Mouse (Mus musculus): ENCODE measurements around the gene Erp29.

The Erp29 gene

DNA sequence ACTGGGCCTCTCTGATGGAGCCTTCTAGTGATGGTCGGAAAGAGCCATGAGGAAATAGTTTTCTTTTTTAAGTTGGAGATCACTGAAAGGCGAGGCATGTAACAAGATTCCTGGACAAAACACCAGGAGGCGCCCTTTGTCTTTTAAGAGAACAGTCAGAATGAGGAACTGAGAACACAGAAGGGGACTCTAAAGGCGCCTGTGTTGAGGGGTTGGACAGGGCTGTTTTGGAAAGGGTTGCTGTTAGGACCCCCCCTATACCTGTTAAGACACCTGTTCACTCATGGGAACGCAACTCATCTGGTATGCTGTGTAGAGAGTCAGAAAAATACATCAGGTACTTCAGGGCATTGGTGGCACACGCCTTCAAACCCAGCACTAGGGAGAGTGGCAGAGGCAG lies 2.3 kb downstream of the Erp29 start:
- peak; percentile 79 for DNase-seq (ENCODE audit: low spot score)

DNA sequence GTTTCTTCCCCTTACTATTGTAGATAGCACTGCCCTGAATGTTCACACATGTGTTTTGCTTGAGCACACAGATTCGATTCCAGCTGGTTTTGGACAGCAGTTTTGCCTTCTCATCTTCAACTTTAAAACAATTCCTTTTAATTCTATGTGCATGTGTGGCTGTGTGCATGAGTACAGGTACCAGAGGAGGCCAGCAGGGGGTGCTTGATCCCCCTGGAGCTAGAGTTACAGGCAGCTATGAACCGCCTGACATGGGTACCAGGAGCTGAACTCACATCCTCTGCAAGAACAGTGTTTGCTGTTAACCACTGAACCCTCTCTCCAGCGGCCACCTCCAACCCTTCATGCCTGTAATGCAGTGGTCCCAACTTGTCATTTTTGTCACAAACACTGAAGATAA lies 3.9 kb downstream of the Erp29 start:
- DNase-seq (ENCODE audit: low spot score), result no peak

DNA sequence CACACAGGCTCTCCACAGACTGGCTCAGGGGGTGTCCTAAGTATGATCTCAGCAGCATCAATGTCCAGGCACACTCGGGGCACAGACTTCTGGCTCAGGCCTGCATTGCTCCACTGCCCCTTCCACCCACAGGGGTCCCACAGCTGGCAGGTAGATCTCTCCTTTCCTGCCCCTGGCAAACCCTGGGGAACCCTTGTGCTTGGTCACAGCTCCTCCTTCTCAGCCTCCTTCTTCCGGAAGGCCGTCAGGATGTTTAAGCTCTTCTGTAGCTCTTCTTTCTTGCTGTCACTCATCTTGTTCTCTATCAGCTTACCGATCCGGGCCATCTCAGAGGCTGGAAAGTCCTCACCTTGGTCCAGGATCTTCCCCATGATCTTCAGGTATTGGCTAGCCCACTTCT lies 7.4 kb downstream of the Erp29 start:
- no peak for DNase-seq (ENCODE audit: low spot score)

DNA sequence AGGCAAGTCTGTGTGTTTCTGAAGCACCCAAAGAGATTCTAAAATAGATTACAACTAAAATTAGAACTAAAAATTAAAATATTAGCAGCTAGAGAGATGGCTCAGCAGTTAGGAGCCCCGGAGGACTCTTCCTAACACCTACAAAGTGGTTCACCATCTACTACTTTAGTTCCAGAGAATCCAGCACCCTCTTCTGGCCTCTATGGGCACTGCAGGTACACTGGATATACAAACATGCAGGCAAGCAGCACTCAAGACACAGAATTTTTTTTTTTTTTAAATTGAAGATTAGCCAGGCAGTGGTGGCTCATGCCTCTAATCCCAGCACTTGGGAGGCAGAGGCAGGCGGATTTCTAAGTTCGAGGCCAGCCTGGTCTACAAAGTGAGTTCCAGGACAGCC lies 8.8 kb downstream of the Erp29 start:
- DNase-seq (ENCODE audit: low spot score), result peak; percentile 63

DNA sequence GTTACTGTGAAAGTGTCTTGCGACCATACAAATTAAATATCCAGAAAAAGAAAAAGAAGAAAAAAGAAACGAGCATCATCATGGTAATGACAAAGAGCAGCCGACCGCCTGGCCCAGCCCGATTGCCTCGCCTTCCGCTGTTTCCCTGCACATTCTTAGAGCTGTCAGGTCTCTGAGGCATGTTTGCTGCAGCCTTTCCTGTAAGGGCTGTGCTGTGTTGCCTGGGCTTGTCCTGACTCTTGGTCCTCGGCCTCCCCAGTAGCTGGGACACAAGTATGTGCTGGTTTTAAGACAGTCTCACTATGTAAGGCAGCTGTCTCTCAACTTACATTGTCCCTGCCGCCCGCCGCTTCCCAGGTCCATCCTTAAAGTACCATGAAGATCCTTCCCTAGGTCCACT lies 13.6 kb downstream of the Erp29 start:
- no peak for DNase-seq (ENCODE audit: low spot score)

DNA sequence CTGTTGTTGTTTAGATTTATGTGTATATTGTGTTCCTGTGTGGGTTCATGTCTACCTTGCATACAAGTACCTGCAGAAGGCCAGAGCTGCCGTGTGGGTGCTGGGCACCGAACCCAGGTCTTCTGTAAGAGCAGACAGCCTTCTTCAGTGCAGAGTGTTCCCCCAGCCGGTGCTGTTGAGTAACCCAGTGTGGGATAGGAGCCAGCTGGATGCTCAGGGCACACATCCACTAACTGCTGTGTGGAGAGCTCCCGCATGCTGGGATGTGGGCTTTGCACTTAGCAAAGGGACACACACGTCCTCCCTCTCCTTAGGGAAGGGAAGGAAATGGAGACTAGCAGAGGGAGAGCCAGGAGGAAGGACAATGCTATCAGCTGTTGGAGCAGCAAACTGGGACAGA lies 14.2 kb downstream of the Erp29 start:
- DNase-seq (ENCODE audit: low spot score), result no peak

DNA sequence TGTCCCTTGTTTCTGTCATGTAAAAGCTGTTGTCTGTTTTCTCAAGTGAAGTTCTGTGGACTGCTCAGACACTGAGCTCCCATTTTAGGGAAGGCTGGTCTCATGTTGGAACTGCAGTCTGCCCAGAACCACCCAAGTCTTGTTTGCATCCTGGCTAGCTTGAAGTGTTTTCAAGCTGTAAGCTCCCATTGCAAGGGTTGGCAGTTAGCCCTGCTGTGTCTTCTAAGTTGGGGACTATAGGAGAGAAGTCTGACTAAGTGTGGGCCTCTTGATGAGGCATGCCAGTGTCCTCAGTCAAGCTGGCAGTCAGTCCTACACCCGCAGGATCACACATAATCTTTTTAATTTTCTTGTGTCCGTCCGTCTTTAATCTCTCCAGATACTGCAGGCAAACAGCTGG lies 23.4 kb downstream of the Erp29 start:
- DNase-seq (ENCODE audit: low spot score), result no peak

DNA sequence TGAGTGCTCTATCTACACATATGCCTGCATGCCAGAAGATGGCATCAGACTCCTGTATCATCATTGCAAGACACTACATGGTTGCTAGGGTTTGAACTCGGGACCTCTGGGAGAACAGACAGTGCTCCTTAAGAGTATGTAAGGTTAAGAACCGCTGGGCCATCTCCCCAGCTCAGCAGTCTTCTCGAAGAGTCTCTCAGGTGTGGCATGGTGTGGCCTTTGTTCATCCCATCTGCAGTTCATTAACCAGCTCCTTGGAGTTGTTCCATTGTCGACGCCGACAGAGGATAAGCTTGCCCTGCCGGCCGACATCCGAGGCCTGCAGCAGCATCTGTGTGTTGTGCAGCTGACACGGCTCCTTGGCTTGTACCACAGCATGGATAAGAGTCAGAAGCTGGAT lies 29.0 kb downstream of the Erp29 start:
- no peak for DNase-seq (ENCODE audit: low spot score)

DNA sequence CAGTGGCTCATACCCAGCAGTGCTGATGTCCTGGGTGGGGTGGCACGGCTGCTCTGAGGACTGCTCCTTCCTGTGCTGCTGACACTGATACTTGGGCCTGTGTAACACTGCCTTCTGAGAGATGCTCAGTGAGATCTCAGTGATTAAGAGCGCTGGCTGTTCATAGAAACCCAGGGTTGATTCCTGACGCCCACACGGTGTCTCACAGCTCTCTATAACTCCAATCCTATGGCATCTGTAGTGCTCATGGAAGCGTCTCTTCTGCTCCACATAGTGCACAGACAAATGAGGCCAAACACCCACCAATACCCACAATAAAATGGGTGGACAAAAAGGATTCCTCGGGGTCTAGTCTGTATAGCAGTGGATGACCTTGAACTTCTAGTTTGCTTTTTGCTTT lies 29.5 kb downstream of the Erp29 start:
- DNase-seq (ENCODE audit: low spot score), result no peak

DNA sequence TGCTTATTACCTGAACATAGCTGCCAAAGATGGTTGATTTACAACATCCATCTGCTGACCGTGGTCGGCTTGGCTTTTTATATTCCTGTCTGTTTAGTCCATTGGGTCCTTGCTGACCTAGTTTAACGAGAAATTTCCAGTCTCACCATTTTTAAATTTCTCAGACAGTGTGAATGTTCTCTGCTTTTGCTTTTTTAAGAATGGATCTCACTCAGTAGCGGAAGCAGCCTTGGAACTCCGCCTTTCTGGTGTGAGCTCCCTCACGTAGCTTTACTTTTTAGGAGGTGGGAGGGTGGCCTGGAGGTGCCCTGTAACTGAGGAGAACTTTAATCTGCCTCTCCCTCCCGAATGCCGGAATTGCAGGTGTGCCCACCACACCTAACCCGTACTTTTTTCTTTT lies 31.6 kb downstream of the Erp29 start:
- DNase-seq (ENCODE audit: low spot score), result no peak

DNA sequence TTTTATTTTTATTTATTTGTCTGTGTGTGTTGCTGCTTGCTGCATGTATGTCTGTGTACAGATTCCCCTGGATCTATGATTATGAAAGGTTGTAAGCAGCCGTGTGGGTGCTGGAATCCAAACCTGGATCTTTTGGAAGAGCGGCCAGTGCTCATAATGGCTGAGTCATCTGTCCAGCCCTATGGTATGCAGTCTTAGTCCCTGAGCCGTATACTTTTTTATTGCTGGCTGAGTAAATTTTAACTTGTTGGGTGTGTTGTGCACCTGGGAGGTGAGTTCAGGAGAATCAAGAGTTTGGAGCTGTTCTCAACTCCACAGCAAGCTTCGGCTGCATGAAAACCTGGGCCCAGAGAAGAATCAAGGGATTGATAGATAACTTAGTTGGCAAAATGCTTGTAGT lies 41.3 kb downstream of the Erp29 start:
- no peak for DNase-seq (ENCODE audit: low spot score)

DNA sequence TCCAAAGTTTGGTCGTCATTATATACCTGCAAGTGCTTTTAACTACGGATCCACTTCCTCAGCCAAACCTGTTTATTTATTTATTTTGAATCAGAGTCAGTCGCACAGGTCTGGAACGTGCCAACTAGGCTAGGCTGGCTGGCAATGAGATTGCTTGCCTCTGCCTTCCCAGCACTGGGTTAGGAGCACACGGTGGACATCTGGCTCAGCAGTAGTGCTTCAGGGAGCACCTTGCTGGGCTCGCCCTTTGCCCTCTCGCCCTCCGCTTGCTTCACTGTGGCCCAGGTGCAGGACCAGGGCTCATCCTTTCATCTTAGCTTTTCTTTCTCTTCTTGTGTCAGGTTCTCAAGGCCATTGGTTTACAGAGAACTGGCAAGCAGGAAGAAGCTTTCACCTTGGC lies 44.5 kb downstream of the Erp29 start:
- no peak for DNase-seq (ENCODE audit: low spot score)

DNA sequence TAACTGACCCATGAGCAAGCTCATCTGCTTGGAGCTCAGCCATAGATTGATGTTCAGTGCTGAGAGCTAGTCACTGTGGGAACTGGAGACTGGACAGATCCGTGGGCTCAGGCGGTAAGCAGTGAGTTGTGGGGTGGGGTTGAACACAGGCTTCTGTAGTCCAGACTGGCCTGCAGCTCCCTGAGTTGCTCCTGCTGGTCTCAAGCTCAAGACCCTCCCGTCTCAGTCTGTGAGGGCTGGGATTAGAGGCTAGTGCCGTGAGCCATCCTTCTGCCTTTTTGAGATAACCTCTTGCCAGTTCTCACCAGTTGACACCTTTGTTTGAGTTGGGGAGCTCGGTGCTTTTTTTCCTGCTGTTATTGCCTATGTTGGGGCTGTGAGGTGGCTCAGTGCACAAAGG lies 51.5 kb downstream of the Erp29 start:
- DNase-seq (ENCODE audit: low spot score), result no peak

DNA sequence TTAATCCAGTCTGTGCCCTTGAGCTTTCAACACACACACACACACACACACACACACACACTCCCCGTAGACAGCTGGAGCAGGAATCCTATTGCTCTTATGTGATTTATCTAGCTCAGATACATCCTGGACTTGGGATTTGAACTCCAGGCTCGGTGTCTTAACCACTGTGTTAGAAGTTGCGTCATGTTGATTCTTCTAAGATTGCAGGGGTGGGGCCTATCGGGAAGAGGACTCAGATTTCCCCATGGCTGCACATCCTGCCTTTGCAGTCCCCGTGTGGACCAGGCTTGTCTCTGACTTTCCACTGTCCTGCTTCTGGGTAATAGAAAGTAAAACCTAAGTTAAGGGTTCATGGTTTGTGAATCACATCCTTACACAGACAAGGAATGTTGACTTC lies 52.2 kb downstream of the Erp29 start:
- DNase-seq (ENCODE audit: low spot score), result no peak

DNA sequence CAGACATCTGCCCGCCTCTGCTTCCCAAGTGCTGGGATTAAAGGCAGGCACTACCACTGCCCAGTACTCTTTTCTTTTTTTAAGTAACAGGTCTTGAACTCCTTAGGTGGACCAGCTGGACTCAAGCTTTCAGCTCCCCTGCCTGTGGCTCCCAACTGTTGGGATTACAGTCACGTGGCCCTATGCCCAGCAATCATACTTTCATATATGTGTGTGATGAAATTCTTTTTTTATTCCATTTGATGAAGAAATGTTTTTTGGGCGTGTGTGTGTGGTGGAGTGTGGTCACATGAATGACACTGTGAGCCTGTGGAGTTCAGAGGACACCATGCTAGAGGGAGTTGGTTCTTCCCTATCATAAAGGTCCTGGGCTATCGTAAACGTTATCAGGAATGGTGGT lies 52.8 kb downstream of the Erp29 start:
- DNase-seq (ENCODE audit: low spot score), result no peak

DNA sequence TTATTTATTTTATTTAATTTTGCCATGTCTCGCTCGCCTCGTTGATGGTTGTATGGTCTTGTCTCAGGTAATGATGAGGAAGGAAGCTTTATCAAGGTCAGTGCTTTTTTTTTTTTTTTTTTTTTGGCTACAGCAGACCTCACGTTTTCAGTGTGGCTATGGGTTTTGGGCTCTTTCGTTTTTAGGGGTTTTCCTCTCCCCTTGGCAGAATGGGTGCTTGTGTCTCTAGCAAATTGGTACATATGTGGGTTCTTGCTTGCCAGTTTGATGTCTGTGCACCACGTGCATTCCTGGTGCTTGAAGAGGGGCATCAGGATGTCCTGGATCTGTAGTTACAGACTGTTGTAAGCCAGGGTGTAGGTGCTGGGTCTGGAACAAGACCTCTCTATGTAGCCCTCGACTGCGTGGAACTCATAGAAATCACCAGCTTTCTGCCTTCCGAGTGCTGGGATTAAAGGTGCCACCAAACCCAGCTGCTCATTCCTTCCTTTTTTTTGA lies 53.3 kb downstream of the Erp29 start:
- no peak for DNase-seq (ENCODE audit: low spot score)

DNA sequence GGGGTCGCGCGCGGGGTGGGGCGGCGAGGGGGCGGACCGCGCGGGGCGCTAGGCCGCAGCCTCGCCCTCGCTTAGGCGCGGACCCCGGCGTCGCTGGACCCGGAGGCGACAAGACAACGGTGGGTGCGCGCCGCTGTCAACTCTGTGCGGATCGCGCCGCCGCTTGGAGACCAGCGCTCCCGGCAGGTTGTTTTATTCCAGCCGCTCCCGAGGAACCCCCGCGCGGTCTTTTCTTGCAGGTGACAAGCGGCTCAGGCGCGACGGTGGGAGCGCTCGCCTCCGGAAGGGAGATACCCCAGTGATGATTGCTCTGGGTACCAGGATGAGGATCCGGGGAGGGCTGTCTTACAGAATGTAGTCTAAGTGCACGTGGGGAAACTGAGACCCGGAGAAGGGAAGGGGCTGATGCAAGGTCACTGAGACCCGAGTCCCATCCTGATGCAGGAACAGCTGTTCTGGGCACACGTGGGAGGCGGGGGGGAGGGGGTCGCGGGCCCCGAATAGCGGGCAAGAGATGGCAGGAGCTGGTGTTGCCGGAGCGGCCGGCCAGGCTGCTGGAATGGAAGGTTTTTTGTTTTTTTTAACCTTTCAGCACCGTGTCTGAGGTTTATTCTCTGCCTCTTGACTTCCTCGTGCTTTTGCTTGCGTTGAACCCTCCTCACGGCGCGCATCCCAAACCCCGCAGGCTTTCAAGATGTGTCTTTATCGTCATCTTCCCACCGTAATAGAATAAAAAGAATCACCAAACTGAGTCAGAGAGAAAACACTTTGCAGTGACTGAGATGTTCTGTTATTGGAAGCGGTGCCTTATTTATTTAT lies 54.0 kb downstream of the Erp29 start:
- DNase-seq (ENCODE audit: low spot score), result no peak

DNA sequence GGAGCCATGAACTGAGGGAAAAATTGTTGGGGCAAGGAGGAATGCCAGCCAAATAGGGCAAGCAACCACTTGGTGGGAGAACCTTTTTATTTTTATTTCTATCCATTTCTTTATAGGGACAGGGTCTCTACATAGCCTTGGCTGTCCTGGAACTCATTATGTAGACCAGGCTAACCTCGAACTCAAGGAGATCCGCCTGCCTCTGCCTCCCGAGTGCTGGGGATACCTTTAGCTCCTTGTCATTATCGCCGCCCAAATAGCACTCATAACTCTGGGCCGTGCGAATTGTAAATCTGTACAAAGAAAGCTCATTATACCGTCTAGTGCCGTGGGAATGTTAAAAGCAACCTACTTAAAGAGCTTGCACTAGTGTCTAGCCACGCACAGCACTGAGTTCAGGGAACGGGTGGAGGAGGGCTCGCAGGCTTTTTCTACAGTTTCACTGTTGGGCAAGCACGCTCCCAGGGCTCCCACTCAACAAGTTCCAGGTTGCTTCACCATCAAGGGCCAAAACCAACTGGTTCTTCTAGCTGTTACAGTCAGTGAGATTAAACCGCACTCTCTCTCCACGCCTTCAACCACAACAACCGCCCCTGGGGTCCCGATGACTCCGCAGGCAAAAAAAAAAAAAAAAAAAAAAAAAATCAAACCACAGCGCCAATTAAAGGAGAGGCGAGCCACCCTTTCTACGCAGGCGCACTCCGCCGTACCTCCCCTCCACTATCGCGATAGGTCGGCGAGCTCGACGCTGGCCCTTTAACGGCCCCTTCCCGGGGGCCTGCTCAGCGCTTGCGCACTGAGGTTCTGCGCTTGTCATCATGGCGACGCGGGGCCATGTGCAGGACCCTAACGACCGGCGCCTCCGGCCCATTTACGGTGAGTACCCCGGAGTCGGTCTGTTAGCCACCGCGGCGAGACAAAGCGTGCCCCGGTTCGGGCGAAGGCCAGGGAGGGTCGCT lies 54.8 kb downstream of the Erp29 start, which contains the start of gene Naa25:
Gene Naa25 (plus strand): TSS at position 750 of the 959 bp plus-strand sequence.
- peak; percentile 98 for DNase-seq (ENCODE audit: low spot score)

DNA sequence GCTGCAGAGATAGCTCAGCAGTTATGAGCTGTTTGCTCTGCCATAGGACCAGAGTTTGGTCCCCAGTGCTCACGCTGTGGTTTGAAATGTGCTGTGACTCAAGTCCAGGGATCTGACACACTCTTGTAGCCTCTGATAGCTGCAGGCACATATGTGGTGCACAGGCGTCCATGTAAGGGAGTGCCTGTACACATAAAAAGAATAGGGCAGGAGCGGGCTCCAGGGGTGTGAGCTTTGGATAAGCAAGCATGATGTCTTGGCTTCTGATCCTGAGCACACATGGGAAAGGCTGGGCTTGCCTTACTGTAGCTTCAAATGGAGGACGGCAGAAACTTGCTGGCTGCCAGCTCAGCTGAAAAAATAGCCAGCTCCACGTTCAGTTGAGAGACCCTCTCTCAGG lies 56.7 kb downstream of the Erp29 start:
- DNase-seq (ENCODE audit: low spot score), result no peak

DNA sequence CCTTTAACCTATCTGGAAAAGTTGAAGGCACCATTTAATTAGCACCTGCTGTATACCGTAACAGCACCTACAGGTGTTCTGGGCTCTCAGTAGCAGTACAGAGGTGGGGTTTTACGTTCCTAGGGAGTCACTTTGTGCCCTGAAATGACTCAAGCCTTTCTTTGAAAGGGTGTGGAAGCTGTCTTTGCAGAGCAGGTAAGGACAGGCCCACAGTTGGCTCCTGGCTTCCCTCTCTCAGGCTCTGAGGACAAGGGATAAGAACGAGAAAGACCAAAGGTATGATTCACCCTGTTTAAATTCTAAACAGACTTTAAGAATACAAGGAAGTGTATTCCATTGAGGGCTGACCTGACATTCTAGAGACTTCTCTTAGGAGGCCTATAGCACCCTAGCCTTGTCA lies 58.9 kb downstream of the Erp29 start:
- no peak for DNase-seq (ENCODE audit: low spot score)

DNA sequence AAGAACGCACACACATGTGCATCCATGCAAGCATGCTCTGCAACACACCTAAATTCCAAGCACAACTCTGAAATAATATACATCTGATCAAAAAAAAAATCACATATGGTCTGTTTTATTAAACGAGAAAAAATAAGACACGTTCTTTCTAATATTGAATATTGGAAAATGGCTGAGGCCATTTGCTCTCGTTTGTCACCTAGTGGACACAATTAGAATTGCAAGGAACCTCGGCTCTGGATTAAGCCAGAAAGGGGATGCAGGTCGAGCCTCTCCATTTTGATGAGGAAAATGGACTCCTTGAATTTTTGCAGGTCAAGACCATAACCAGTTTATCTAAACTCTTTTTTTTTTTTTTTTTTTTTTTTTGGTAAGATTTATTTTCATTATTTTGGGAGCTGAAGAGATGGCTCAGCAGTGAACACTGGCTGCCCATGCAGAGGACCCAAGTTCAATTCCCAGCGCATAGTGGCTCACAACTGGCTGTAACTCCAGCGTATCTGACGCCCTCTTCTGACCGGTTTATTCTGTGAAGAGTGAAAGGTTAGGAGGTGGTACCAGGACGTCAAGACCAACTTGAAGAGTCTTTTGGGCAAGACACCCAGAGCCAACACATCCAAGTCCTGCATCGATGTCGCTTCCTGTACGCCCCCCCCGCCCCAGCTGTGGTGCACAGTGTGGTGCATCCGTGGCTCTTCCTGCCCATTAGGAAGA lies 59.5 kb downstream of the Erp29 start:
- no peak for DNase-seq (ENCODE audit: low spot score)

DNA sequence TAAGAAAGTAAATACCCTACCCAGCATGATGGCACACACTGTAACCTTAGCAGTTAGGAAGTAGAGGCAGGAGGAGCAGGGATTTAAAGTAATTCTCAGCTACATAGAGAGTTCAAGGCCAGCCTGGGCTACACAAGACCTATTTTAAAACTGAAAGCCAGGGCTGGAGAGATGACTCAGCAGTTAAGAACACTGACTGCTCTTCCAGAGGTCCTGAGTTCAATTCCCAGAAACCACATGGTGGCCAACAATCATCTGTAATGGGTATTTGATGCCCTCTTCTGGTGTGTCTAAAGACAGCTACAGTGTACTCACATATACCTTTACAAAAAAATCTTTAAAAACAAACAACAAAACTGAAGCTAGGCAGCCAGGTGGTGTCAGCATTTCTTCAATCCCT lies 62.6 kb downstream of the Erp29 start:
- DNase-seq (ENCODE audit: low spot score), result no peak

All from testis, postnatal 10 days (tissue).